Mouse (Mus musculus) cerebellum, adult 2 months (tissue): ENCODE data around the gene Gm10491. TPM values are rescaled to one million over a fixed set of nuclear protein-coding genes. Genes with fewer than 3 reads are reported as not detected.

Experiments used
- DNase-seq, 2 experiments: peaks; one replicate each; pipeline ENCODE4 v3.0.0; 2021
- H3K27ac ChIP-seq: fragments of 200-500 bp; 2 replicates; pipeline ENCODE4 v1.5.1; 2012; ENCODE audit warnings: low read length, control low read depth, inconsistent platforms; ENCODE audit not compliant: insufficient read depth
- H3K27me3 ChIP-seq: fragments of 200-500 bp; 2 replicates; pipeline ENCODE4 v1.6.1; 2012; ENCODE audit warnings: inconsistent platforms, mild to moderate bottlenecking, low read length, moderate library complexity; ENCODE audit not compliant: control insufficient read depth, insufficient read depth
- H3K4me1 ChIP-seq: fragments of 200-500 bp; 2 replicates; pipeline ENCODE4 v1.6.1; 2011; ENCODE audit warnings: low read length; ENCODE audit not compliant: control insufficient read depth, insufficient read depth
- H3K4me3 ChIP-seq: fragments of 200-500 bp; replicated peaks from 2 replicates; pipeline ENCODE3; 2011; ENCODE audit warnings: mild to moderate bottlenecking, low read depth, low read length, control low read depth; ENCODE audit not compliant: insufficient read depth
- CTCF ChIP-seq: fragments of 200-500 bp; IDR thresholded peaks from 2 replicates; pipeline ENCODE4 v1.5.1; 2011; ENCODE audit warnings: low read depth, mild to moderate bottlenecking, control low read depth, low read length, moderate library complexity, borderline replicate concordance; ENCODE audit not compliant: insufficient read depth
- POLR2A ChIP-seq: fragments of 200-500 bp; IDR thresholded peaks from 2 replicates; pipeline ENCODE4 v1.6.1; 2011; ENCODE audit warnings: low read length, control low read depth, borderline replicate concordance; ENCODE audit not compliant: insufficient read depth
- WGBS: fragments of 180-500 bp; shearing (Covaris S2); methylation state at CpG from one replicate; pipeline ENCODE4 v1.1.7; 2018; 5-methylcytosine and 5-hydroxymethylcytosine counted together
- polyA plus RNA-seq: library from polyadenylated mRNA; depleted of rRNA; stranded (reverse); fragments of >200 nt; gene quantifications from 2 replicates; pipeline ENCODE4 v1.2.3, GENCODE M21; 2012; rRNA removed

Gene Gm10491
- polyA plus RNA-seq, 1 experiment, result not detected

GRCm38 (mm10) chrX:7869826-7870225 is 37.8 kb downstream of the Gm10491 start:
- TF ChIP-seq CTCF (no peak), POLR2A (no peak)
- DNase-seq, result no peak
- 52% methylated on average over 3 of the region's 3 CpGs for WGBS
- no peak overlapping the region for H3K4me3 ChIP-seq
- no peaks in the 10 kb centered on the region for H3K27me3 ChIP-seq
- no peaks in the 10 kb centered on the region for H3K4me1 ChIP-seq
- no peak overlapping the region for H3K27ac ChIP-seq

- TF ChIP-seq CTCF (no peak), POLR2A (no peak)
- no peak overlapping the region for H3K4me3 ChIP-seq
- H3K27me3 ChIP-seq, result no peaks in the 10 kb centered on the region
- no peak for DNase-seq
- 44% methylated on average over 2 of the region's 2 CpGs for WGBS
- no peaks in the 10 kb centered on the region for H3K4me1 ChIP-seq
- H3K27ac ChIP-seq, result no peak overlapping the region
Observed at GRCm38 (mm10) chrX:7868506-7868905, 39.1 kb downstream of the Gm10491 start.

- Histone ChIP-seq H3K4me3 (no peak overlapping the region), H3K27me3 (no peaks in the 10 kb centered on the region), H3K4me1 (no peaks in the 10 kb centered on the region), H3K27ac (no peak overlapping the region)
- TF ChIP-seq POLR2A, result no peak
- TF ChIP-seq CTCF, result no peak
- DNase-seq, result no peak
- 100% methylated on average over 1 of the region's 1 CpGs for WGBS
Observed at GRCm38 (mm10) chrX:7867141-7867540, 40.5 kb downstream of the Gm10491 start.

- H3K4me3 ChIP-seq, result no peak overlapping the region
- no peak for TF ChIP-seq POLR2A
- no peak for TF ChIP-seq CTCF
- DNase-seq, result no peak
- 58% methylated on average over 2 of the region's 2 CpGs for WGBS
- no peaks in the 10 kb centered on the region for H3K4me1 ChIP-seq
- no peak overlapping the region; the same call in 1 of the 2 replicates for H3K27ac ChIP-seq
- H3K27me3 ChIP-seq, result no peaks in the 10 kb centered on the region
Observed at GRCm38 (mm10) chrX:7865786-7866185, 41.8 kb downstream of the Gm10491 start.

- 74% methylated on average over 2 of the region's 2 CpGs for WGBS
- no peak for DNase-seq
- Histone ChIP-seq H3K4me3 (no peak overlapping the region), H3K27ac (no peak overlapping the region), H3K27me3 (no peaks in the 10 kb centered on the region), H3K4me1 (no peaks in the 10 kb centered on the region)
- TF ChIP-seq POLR2A (no peak), CTCF (no peak)
Observed at GRCm38 (mm10) chrX:7865343-7865742, 42.3 kb downstream of the Gm10491 start.

- Histone ChIP-seq H3K4me1 (no peaks in the 10 kb centered on the region), H3K27ac (no peak overlapping the region), H3K4me3 (no peak overlapping the region), H3K27me3 (no peaks in the 10 kb centered on the region)
- 94% methylated on average over 3 of the region's 3 CpGs for WGBS
- no peak for TF ChIP-seq CTCF
- no peak for TF ChIP-seq POLR2A
- no peak for DNase-seq
Observed at GRCm38 (mm10) chrX:7864551-7864950, 43.1 kb downstream of the Gm10491 start.

GRCm38 (mm10) chrX:7863181-7863580 is 44.5 kb downstream of the Gm10491 start:
- 74% methylated on average over 1 of the region's 1 CpGs for WGBS
- H3K4me3 ChIP-seq, result no peak overlapping the region
- H3K4me1 ChIP-seq, result no peaks in the 10 kb centered on the region
- TF ChIP-seq POLR2A (no peak), CTCF (no peak)
- H3K27ac ChIP-seq, result no peak overlapping the region
- no peak for DNase-seq
- H3K27me3 ChIP-seq, result no peaks in the 10 kb centered on the region

GRCm38 (mm10) chrX:7859191-7859753 is 48.4 kb downstream of the Gm10491 start:
- H3K4me1 ChIP-seq, result no peaks in the 10 kb centered on the region
- no peak overlapping the region for H3K27ac ChIP-seq
- H3K27me3 ChIP-seq, result no peaks in the 10 kb centered on the region
- no peak for TF ChIP-seq POLR2A
- no peak overlapping the region for H3K4me3 ChIP-seq
- WGBS, result 77% methylated on average over 3 of the region's 3 CpGs
- no peak for DNase-seq

Other genes with a start within 250 kb of the Gm10491 start
- 5.2 and 6.5 TPM in 2 replicates for gene Plp2, start 236.4 kb downstream of the Gm10491 start, polyA plus RNA-seq
- gene Magix, start 226.6 kb downstream of the Gm10491 start, polyA plus RNA-seq, result 2.2 and 2.6 TPM in 2 replicates
- 30.5 and 33.1 TPM in 2 replicates for gene Gpkow, start 210.7 kb downstream of the Gm10491 start, polyA plus RNA-seq
- 81.8 and 82.7 TPM in 2 replicates for gene Wdr45, start 193.5 kb downstream of the Gm10491 start, polyA plus RNA-seq
- gene Gm45208, start 185.6 kb downstream of the Gm10491 start, polyA plus RNA-seq, result 0.54 TPM in 1 of 2 replicates, not detected in the other
- gene Praf2, start 179.4 kb downstream of the Gm10491 start, polyA plus RNA-seq, result 166 and 179 TPM in 2 replicates
- 68.3 and 82.6 TPM in 2 replicates for gene Ccdc120, start 156.9 kb downstream of the Gm10491 start, polyA plus RNA-seq
- gene Tfe3, start 145.3 kb downstream of the Gm10491 start, polyA plus RNA-seq, result 24.4 and 24.5 TPM in 2 replicates
- 110 TPM in 2 replicates for gene Gripap1, start 118.1 kb downstream of the Gm10491 start, polyA plus RNA-seq
- gene Kcnd1, start 85.5 kb downstream of the Gm10491 start, polyA plus RNA-seq, result 5.9 and 7.6 TPM in 2 replicates
- 49.4 and 52.5 TPM in 2 replicates for gene Otud5, start 66.5 kb downstream of the Gm10491 start, polyA plus RNA-seq
- 47.9 and 50.5 TPM in 2 replicates for gene Pim2, start 29.6 kb downstream of the Gm10491 start, polyA plus RNA-seq
- gene Slc35a2, start 23.8 kb downstream of the Gm10491 start, polyA plus RNA-seq, result 40.6 and 46.8 TPM in 2 replicates
- 165 and 174 TPM in 2 replicates for gene Pqbp1, start 8.6 kb downstream of the Gm10491 start, polyA plus RNA-seq
- gene Timm17b, start 8.5 kb downstream of the Gm10491 start, polyA plus RNA-seq, result 27.5 TPM in 2 replicates
- gene Gm10490, start 1.7 kb upstream of the Gm10491 start, polyA plus RNA-seq, result not detected in 2 replicates
- 395 and 461 TPM in 2 replicates for gene Pcsk1n, start 12.0 kb upstream of the Gm10491 start, polyA plus RNA-seq
- gene Eras, start 20.8 kb upstream of the Gm10491 start, polyA plus RNA-seq, result not detected in 2 replicates
- gene Hdac6, start 40.1 kb upstream of the Gm10491 start, polyA plus RNA-seq, result 66.2 and 71.0 TPM in 2 replicates
- not detected in 2 replicates for gene Gata1, start 70.2 kb upstream of the Gm10491 start, polyA plus RNA-seq
- gene Glod5, start 110.7 kb upstream of the Gm10491 start, polyA plus RNA-seq, result 0.90 and 1.3 TPM in 2 replicates
- gene Suv39h1, start 166.9 kb upstream of the Gm10491 start, polyA plus RNA-seq, result 22.3 and 22.7 TPM in 2 replicates
- 0.44 and 0.67 TPM in 2 replicates for gene Was, start 182.7 kb upstream of the Gm10491 start, polyA plus RNA-seq
- gene Wdr13, start 225.1 kb upstream of the Gm10491 start, polyA plus RNA-seq, result 131 and 141 TPM in 2 replicates
- 276 and 291 TPM in 2 replicates for gene Rbm3, start 238.0 kb upstream of the Gm10491 start, polyA plus RNA-seq